Mouse (Mus musculus): ENCODE data around the gene Nfkb1. TPM values are rescaled to one million over a fixed set of nuclear protein-coding genes. Genes with fewer than 3 reads are reported as not detected.

Gene Nfkb1
- polyA plus RNA-seq, 2 experiments: 26.9 to 55.4 TPM

- Histone ChIP-seq H3K36me3 (ENCODE audit: control insufficient read depth, insufficient read depth, low read length) (no peaks in the 10 kb centered on the region), H3K4me3 (replicated peaks; ENCODE audit: low read length) (no peak overlapping the region), H3K4me2 (replicated peaks; ENCODE audit: low read depth, low read length, severe bottlenecking) (no peak overlapping the region), H3K9me3 (ENCODE audit: control insufficient read depth, low read length) (no peaks in the 10 kb centered on the region), H3K27ac (replicated peaks; ENCODE audit: low read depth, low read length) (no peak overlapping the region), H3K27me3 (ENCODE audit: control insufficient read depth, insufficient read depth, low read length) (no peaks in the 10 kb centered on the region), H3K9ac (ENCODE audit: low read depth, low read length, severe bottlenecking) (no peak overlapping the region), H3K4me1 (ENCODE audit: control insufficient read depth, insufficient read depth, low read length) (peaks cover 12% of the 10 kb centered on the region)
- WGBS: 90% methylated on average over 3 of the region's 3 CpGs
- ATAC-seq (ENCODE audit: low FRiP score, low read depth) (no peak), DNase-seq (ENCODE audit: low spot score) (no peak)
- TF ChIP-seq POLR2A (IDR thresholded peaks at IDR 0.05; ENCODE audit: borderline replicate concordance, extremely low read depth, insufficient read depth, insufficient read length): no peak
Observed at GRCm38 (mm10) chr3:135575126-135575525, 116.2 kb downstream of the Nfkb1 start.

- H3K27me3 ChIP-seq (ENCODE audit: control insufficient read depth, insufficient read depth, low read length): no peaks in the 10 kb centered on the region
- no peak for TF ChIP-seq POLR2A (IDR thresholded peaks at IDR 0.05; ENCODE audit: borderline replicate concordance, extremely low read depth, insufficient read depth, insufficient read length)
- no peak for DNase-seq (ENCODE audit: low spot score)
- no peaks in the 10 kb centered on the region for H3K4me1 ChIP-seq (ENCODE audit: control insufficient read depth, insufficient read depth, low read length)
- H3K4me3 ChIP-seq (replicated peaks; ENCODE audit: low read length): no peak overlapping the region
- no peak overlapping the region for H3K9ac ChIP-seq (ENCODE audit: low read depth, low read length, severe bottlenecking)
- no peaks in the 10 kb centered on the region for H3K9me3 ChIP-seq (ENCODE audit: control insufficient read depth, low read length)
- no peak for ATAC-seq (ENCODE audit: low FRiP score, low read depth)
- H3K36me3 ChIP-seq (ENCODE audit: control insufficient read depth, insufficient read depth, low read length): no peaks in the 10 kb centered on the region
- no peak overlapping the region for H3K27ac ChIP-seq (replicated peaks; ENCODE audit: low read depth, low read length)
- 46% methylated on average over 6 of the region's 6 CpGs for WGBS
- H3K4me2 ChIP-seq (replicated peaks; ENCODE audit: low read depth, low read length, severe bottlenecking): no peak overlapping the region
Observed at GRCm38 (mm10) chr3:135573051-135573450, 118.3 kb downstream of the Nfkb1 start.

- DNase-seq (ENCODE audit: low spot score) (no peak), ATAC-seq (ENCODE audit: low FRiP score, low read depth) (no peak)
- H3K4me2 ChIP-seq (replicated peaks; ENCODE audit: low read depth, low read length, severe bottlenecking): no peak overlapping the region
- H3K9me3 ChIP-seq (ENCODE audit: control insufficient read depth, low read length): no peaks in the 10 kb centered on the region
- H3K4me3 ChIP-seq (replicated peaks; ENCODE audit: low read length): no peak overlapping the region
- no peaks in the 10 kb centered on the region for H3K4me1 ChIP-seq (ENCODE audit: control insufficient read depth, insufficient read depth, low read length)
- H3K27ac ChIP-seq (replicated peaks; ENCODE audit: low read depth, low read length): no peak overlapping the region
- no peak overlapping the region for H3K9ac ChIP-seq (ENCODE audit: low read depth, low read length, severe bottlenecking)
- no peak for TF ChIP-seq POLR2A (IDR thresholded peaks at IDR 0.05; ENCODE audit: borderline replicate concordance, extremely low read depth, insufficient read depth, insufficient read length)
- WGBS: 64% methylated on average over 13 of the region's 13 CpGs
- no peaks in the 10 kb centered on the region for H3K36me3 ChIP-seq (ENCODE audit: control insufficient read depth, insufficient read depth, low read length)
- no peaks in the 10 kb centered on the region for H3K27me3 ChIP-seq (ENCODE audit: control insufficient read depth, insufficient read depth, low read length)
Observed at GRCm38 (mm10) chr3:135571540-135571939, 119.8 kb downstream of the Nfkb1 start.

- ATAC-seq (ENCODE audit: low FRiP score, low read depth): no peak
- no peak overlapping the region for H3K4me3 ChIP-seq (replicated peaks; ENCODE audit: low read length)
- no peak overlapping the region for H3K4me2 ChIP-seq (replicated peaks; ENCODE audit: low read depth, low read length, severe bottlenecking)
- H3K36me3 ChIP-seq (ENCODE audit: control insufficient read depth, insufficient read depth, low read length): no peaks in the 10 kb centered on the region
- H3K4me1 ChIP-seq (ENCODE audit: control insufficient read depth, insufficient read depth, low read length): no peaks in the 10 kb centered on the region
- H3K27me3 ChIP-seq (ENCODE audit: control insufficient read depth, insufficient read depth, low read length): no peaks in the 10 kb centered on the region
- H3K27ac ChIP-seq (replicated peaks; ENCODE audit: low read depth, low read length): no peak overlapping the region
- no peak overlapping the region for H3K9ac ChIP-seq (ENCODE audit: low read depth, low read length, severe bottlenecking)
- no peak for TF ChIP-seq POLR2A (IDR thresholded peaks at IDR 0.05; ENCODE audit: borderline replicate concordance, extremely low read depth, insufficient read depth, insufficient read length)
- 68% methylated on average over 5 of the region's 5 CpGs for WGBS
- no peaks in the 10 kb centered on the region for H3K9me3 ChIP-seq (ENCODE audit: control insufficient read depth, low read length)
- no peak for DNase-seq (ENCODE audit: low spot score)
Observed at GRCm38 (mm10) chr3:135568633-135569032, 122.7 kb downstream of the Nfkb1 start.

- no peak for DNase-seq (ENCODE audit: low spot score)
- TF ChIP-seq POLR2A (IDR thresholded peaks at IDR 0.05; ENCODE audit: borderline replicate concordance, extremely low read depth, insufficient read depth, insufficient read length): no peak
- Histone ChIP-seq H3K9me3 (ENCODE audit: control insufficient read depth, low read length) (no peaks in the 10 kb centered on the region), H3K9ac (ENCODE audit: low read depth, low read length, severe bottlenecking) (no peak overlapping the region), H3K27ac (replicated peaks; ENCODE audit: low read depth, low read length) (no peak overlapping the region), H3K4me2 (replicated peaks; ENCODE audit: low read depth, low read length, severe bottlenecking) (no peak overlapping the region), H3K36me3 (ENCODE audit: control insufficient read depth, insufficient read depth, low read length) (no peaks in the 10 kb centered on the region), H3K4me3 (replicated peaks; ENCODE audit: low read length) (no peak overlapping the region), H3K27me3 (ENCODE audit: control insufficient read depth, insufficient read depth, low read length) (no peaks in the 10 kb centered on the region), H3K4me1 (ENCODE audit: control insufficient read depth, insufficient read depth, low read length) (no peaks in the 10 kb centered on the region)
- ATAC-seq (ENCODE audit: low FRiP score, low read depth): no peak
- 73% methylated on average over 6 of the region's 6 CpGs for WGBS
Observed at GRCm38 (mm10) chr3:135567888-135568287, 123.5 kb downstream of the Nfkb1 start.

GRCm38 (mm10) chr3:135565306-135565705 lies 126.0 kb downstream of the Nfkb1 start:
- no peak overlapping the region for H3K27ac ChIP-seq (replicated peaks; ENCODE audit: low read depth, low read length)
- H3K9ac ChIP-seq (ENCODE audit: low read depth, low read length, severe bottlenecking): no peak overlapping the region
- no peaks in the 10 kb centered on the region for H3K4me1 ChIP-seq (ENCODE audit: control insufficient read depth, insufficient read depth, low read length)
- no peak for ATAC-seq (ENCODE audit: low FRiP score, low read depth)
- no peaks in the 10 kb centered on the region for H3K9me3 ChIP-seq (ENCODE audit: control insufficient read depth, low read length)
- H3K4me2 ChIP-seq (replicated peaks; ENCODE audit: low read depth, low read length, severe bottlenecking): no peak overlapping the region
- no peaks in the 10 kb centered on the region for H3K27me3 ChIP-seq (ENCODE audit: control insufficient read depth, insufficient read depth, low read length)
- TF ChIP-seq POLR2A (IDR thresholded peaks at IDR 0.05; ENCODE audit: borderline replicate concordance, extremely low read depth, insufficient read depth, insufficient read length): no peak
- H3K4me3 ChIP-seq (replicated peaks; ENCODE audit: low read length): no peak overlapping the region
- H3K36me3 ChIP-seq (ENCODE audit: control insufficient read depth, insufficient read depth, low read length): no peaks in the 10 kb centered on the region
- 79% methylated on average over 4 of the region's 4 CpGs for WGBS
- no peak for DNase-seq (ENCODE audit: low spot score)
